Mouse (Mus musculus) midbrain, embryonic 11.5 days (tissue): ENCODE measurements around the gene Nme1. TPM values are rescaled to one million over a fixed set of nuclear protein-coding genes. Genes with fewer than 3 reads are reported as not detected.

ENCODE experiments used
- ATAC-seq: fragments of 200-750 bp; cut with Nextera tagmentation; 2 replicates; pipeline ENCODE4 v1.8.0; 2017; ENCODE audit warnings: moderate TSS enrichment, moderate library complexity; ENCODE audit not compliant: low FRiP score
- DNase-seq: peaks from one replicate; pipeline ENCODE4 v3.0.0; 2015; ENCODE audit warnings: low spot score; ENCODE audit errors: missing footprints
- H3K27ac ChIP-seq: fragments of 300-500 bp; sonication (generic); 2 replicates; pipeline ENCODE4 v1.5.1; 2014; ENCODE audit warnings: low read depth, low read length
- H3K27me3 ChIP-seq: fragments of 300-500 bp; sonication (generic); 2 replicates; pipeline ENCODE4 v1.6.1; 2014; ENCODE audit warnings: mild to moderate bottlenecking, low read length, moderate library complexity, mixed read lengths; ENCODE audit not compliant: control insufficient read depth, insufficient read depth
- H3K36me3 ChIP-seq: fragments of 300-500 bp; sonication (generic); 2 replicates; pipeline ENCODE4 v1.6.1; 2014; ENCODE audit warnings: mild to moderate bottlenecking, low read length, moderate library complexity, mixed read lengths; ENCODE audit not compliant: control insufficient read depth, insufficient read depth
- H3K4me1 ChIP-seq: fragments of 300-500 bp; sonication (generic); 2 replicates; pipeline ENCODE4 v1.6.1; 2014; ENCODE audit warnings: low read length; ENCODE audit not compliant: control insufficient read depth, insufficient read depth
- H3K4me2 ChIP-seq: fragments of 300-500 bp; sonication (generic); 2 replicates; pipeline ENCODE4 v1.6.1; 2014; ENCODE audit warnings: mild to moderate bottlenecking, moderate library complexity
- H3K4me3 ChIP-seq: fragments of 300-500 bp; sonication (generic); 2 replicates; pipeline ENCODE4 v1.5.1; 2014; ENCODE audit warnings: low read depth, low read length
- H3K9ac ChIP-seq: fragments of 300-500 bp; sonication (generic); 2 replicates; pipeline ENCODE4 v1.6.1; 2014; ENCODE audit warnings: low read length
- H3K9me3 ChIP-seq: fragments of 300-500 bp; sonication (generic); 2 replicates; pipeline ENCODE4 v1.6.1; 2016; ENCODE audit warnings: low read length; ENCODE audit not compliant: control insufficient read depth
- WGBS: fragments of 180-500 bp; shearing (Covaris S2); extraction: QIAGEN DNeasy Blood & Tissue Kit; methylation state at CpG from one replicate; pipeline ENCODE4 v1.1.7; 2014; 5-methylcytosine and 5-hydroxymethylcytosine counted together
- polyA plus RNA-seq: library from polyadenylated mRNA; unstranded; fragments of >200 nt; fragmentation: Nextera tagmentation; extraction: Ambion mirVana; gene quantifications from 2 replicates; pipeline ENCODE4 v1.2.1, GENCODE M21; 2014

Nme1 gene
- polyA plus RNA-seq, 1 experiment from 2014 or later, result 215 TPM

GRCm38 (mm10) chr11:93955256-93956150 is 12.8 kb downstream of the Nme1 start:
- Histone ChIP-seq H3K4me1 (peaks cover 13% of the 10 kb centered on the region), H3K27ac (peak overlapping the region; percentile 87), H3K27me3 (no peaks in the 10 kb centered on the region), H3K9ac (peak overlapping the region; percentile 78), H3K4me3 (peak overlapping the region; percentile 64), H3K36me3 (peaks cover 18% of the 10 kb centered on the region; the same call in 1 of the 2 replicates), H3K4me2 (peak overlapping the region; percentile 91), H3K9me3 (no peaks in the 10 kb centered on the region)
- peak; percentile 98 for ATAC-seq
- under 1% methylated on average over 66 of the region's 67 CpGs for WGBS
- peak; percentile 98 for DNase-seq

- Histone ChIP-seq H3K4me3 (peak overlapping the region; percentile 64), H3K9ac (peak overlapping the region; percentile 78), H3K27ac (0 out of 2 replicates have a peak overlapping the region, but pooled peaks have one; percentile 87), H3K4me2 (peak overlapping the region; percentile 91), H3K9me3 (no peaks in the 10 kb centered on the region), H3K27me3 (no peaks in the 10 kb centered on the region), H3K4me1 (peaks cover 13% of the 10 kb centered on the region), H3K36me3 (peaks cover 20% of the 10 kb centered on the region; the same call in 1 of the 2 replicates)
- peak; percentile 20; the same call in 1 of the 2 replicates for ATAC-seq
- WGBS, result 43% methylated on average over 13 of the region's 13 CpGs
- DNase-seq, result no peak
Measured at GRCm38 (mm10) chr11:93954738-93955255, 13.5 kb downstream of the Nme1 start.

- Histone ChIP-seq H3K4me1 (peaks cover 13% of the 10 kb centered on the region), H3K9me3 (no peaks in the 10 kb centered on the region), H3K36me3 (peaks cover 11% of the 10 kb centered on the region; the same call in 1 of the 2 replicates), H3K9ac (no peak overlapping the region), H3K4me2 (no peak overlapping the region), H3K4me3 (no peak overlapping the region), H3K27me3 (no peaks in the 10 kb centered on the region), H3K27ac (no peak overlapping the region)
- DNase-seq, result no peak
- 69% methylated on average over 5 of the region's 5 CpGs for WGBS
- ATAC-seq, result no peak
Measured at GRCm38 (mm10) chr11:93952376-93952775, 15.9 kb downstream of the Nme1 start.

- H3K4me3 ChIP-seq, result no peak overlapping the region
- DNase-seq, result no peak
Measured at GRCm38 (mm10) chr11:93950045-93950444, 18.3 kb downstream of the Nme1 start.

GRCm38 (mm10) chr11:93948887-93949567 is 19.3 kb downstream of the Nme1 start:
- Histone ChIP-seq H3K4me2 (no peak overlapping the region), H3K4me3 (no peak overlapping the region), H3K4me1 (no peaks in the 10 kb centered on the region), H3K9me3 (no peaks in the 10 kb centered on the region), H3K36me3 (peaks cover 11% of the 10 kb centered on the region; the same call in 1 of the 2 replicates), H3K27me3 (no peaks in the 10 kb centered on the region), H3K27ac (no peak overlapping the region), H3K9ac (no peak overlapping the region)
- no peak for DNase-seq
- no peak for ATAC-seq
- WGBS, result 94% methylated on average over 9 of the region's 9 CpGs

More at GRCm38 (mm10) chr11:93950045-93950444, 18.3 kb downstream of the Nme1 start:
- WGBS, result 91% methylated on average over 1 of the region's 1 CpGs
- Histone ChIP-seq H3K4me2 (no peak overlapping the region), H3K27me3 (no peaks in the 10 kb centered on the region), H3K27ac (no peak overlapping the region), H3K9ac (no peak overlapping the region), H3K36me3 (peaks cover 11% of the 10 kb centered on the region; the same call in 1 of the 2 replicates), H3K4me1 (peaks cover 5% of the 10 kb centered on the region; the same call in 1 of the 2 replicates), H3K9me3 (no peaks in the 10 kb centered on the region)
- ATAC-seq, result no peak

- H3K9me3 ChIP-seq, result no peaks in the 10 kb centered on the region
- H3K4me2 ChIP-seq, result no peak overlapping the region
- no peaks in the 10 kb centered on the region for H3K4me1 ChIP-seq
- peaks cover 3% of the 10 kb centered on the region; the same call in 1 of the 2 replicates for H3K36me3 ChIP-seq
- DNase-seq (no peak), ATAC-seq (no peak)
- WGBS, result 75% methylated on average over 3 of the region's 3 CpGs
- no peak overlapping the region for H3K4me3 ChIP-seq
- H3K27ac ChIP-seq, result no peak overlapping the region
- H3K27me3 ChIP-seq, result no peaks in the 10 kb centered on the region
- no peak overlapping the region for H3K9ac ChIP-seq
Measured at GRCm38 (mm10) chr11:93944986-93945385, 23.3 kb downstream of the Nme1 start.

- Histone ChIP-seq H3K4me1 (no peaks in the 10 kb centered on the region), H3K27ac (no peak overlapping the region), H3K36me3 (peaks cover 4% of the 10 kb centered on the region; the same call in 1 of the 2 replicates), H3K27me3 (no peaks in the 10 kb centered on the region), H3K4me3 (no peak overlapping the region), H3K4me2 (no peak overlapping the region), H3K9ac (no peak overlapping the region), H3K9me3 (no peaks in the 10 kb centered on the region)
- WGBS, result 91% methylated on average over 2 of the region's 2 CpGs
- no peak for ATAC-seq
- DNase-seq, result no peak
Measured at GRCm38 (mm10) chr11:93940906-93941305, 27.4 kb downstream of the Nme1 start.

GRCm38 (mm10) chr11:93929106-93929505 is 39.2 kb downstream of the Nme1 start:
- no peak for DNase-seq
- peaks cover 16% of the 10 kb centered on the region; the same call in 1 of the 2 replicates for H3K36me3 ChIP-seq
- no peak overlapping the region for H3K4me3 ChIP-seq
- no peaks in the 10 kb centered on the region for H3K9me3 ChIP-seq
- no peaks in the 10 kb centered on the region for H3K27me3 ChIP-seq
- no peak for ATAC-seq
- no peaks in the 10 kb centered on the region for H3K4me1 ChIP-seq
- H3K4me2 ChIP-seq, result no peak overlapping the region
- H3K27ac ChIP-seq, result no peak overlapping the region
- H3K9ac ChIP-seq, result no peak overlapping the region
